In genomic region chr12:80462292-80462896, GRCm38 (mm10) we compare ENCODE assay signal across 9 mouse cellular contexts. TPM values are rescaled to one million over a fixed set of nuclear protein-coding genes. Genes with fewer than 3 reads are reported as not detected.
DNase-seq lines count a peak whose midpoint lies in the region; ATAC-seq and TF ChIP-seq lines count a peak whose summit lies in the region.
"Not testable (repeated sequence)": the region's sequence is repeated elsewhere in the genome, so short reads cannot be mapped to it uniquely, and the experiment has no call there.
"Had no signal": no experiment of that assay in that cellular context is flagged by ENCODE, and none has a peak within 500 bp of the region (broad histone marks: within the 10 kb centered on the region; RNA-seq: fewer than 3 reads in every experiment).

No protein-coding gene starts in this region.

- H3K4me2 ChIP-seq in heart, embryonic 16.5 days (ENCODE audit: low read depth, low read length) = peak overlapping the region; percentile 91
- peak overlapping the region; percentile 87 for H3K4me2 ChIP-seq in kidney, postnatal 0 days (ENCODE audit: low read length)
- H3K4me2 ChIP-seq in liver, postnatal 0 days (ENCODE audit: low read depth, low read length) = peak overlapping the region; percentile 83

- DNase-seq in ES-E14 (ENCODE audit: low read depth, low spot score); liver, postnatal 0 days: not testable (repeated sequence)
- peak; percentile 38 for DNase-seq in cerebellum, adult 8-10 months
- peak; percentile 37 for DNase-seq in kidney, postnatal 0 days (ENCODE audit: low spot score)
- peak; percentile 26 for DNase-seq in naive thymus-derived CD4-positive, alpha-beta T cell, adult 2 months (ENCODE audit: low read depth)
- DNase-seq in thymus, adult 2 months = peak; percentile 8

- H3K4me3 ChIP-seq in ES-E14 (ENCODE audit: insufficient read depth in 1 of 2, low read depth in 1 of 2, low read length in 2 of 2, poor library complexity in 1 of 2, severe bottlenecking in 1 of 2) = peak overlapping the region; percentile 92 to 96
- H3K4me3 ChIP-seq in erythroblast, embryonic 14.5 days (replicated peaks) = peak overlapping the region; percentile 93
- peak overlapping the region; percentile 96 for H3K4me3 ChIP-seq in heart, embryonic 16.5 days (ENCODE audit: low read length)
- H3K4me3 ChIP-seq in kidney, postnatal 0 days (replicated peaks; ENCODE audit: low read depth, low read length) = peak overlapping the region; percentile 90
- peak overlapping the region; percentile 73 for H3K4me3 ChIP-seq in liver, postnatal 0 days (ENCODE audit: low read depth, low read length)
- H3K4me3 ChIP-seq in thymus, adult 2 months (ENCODE audit: control insufficient read depth, insufficient read depth, low read length) = not testable (repeated sequence)

- peak overlapping the region; percentile 91; the same call in 1 of the 2 replicates for H3K9ac ChIP-seq in ES-E14 (ENCODE audit: insufficient read depth, low read depth, low read length, poor library complexity, severe bottlenecking)
- not testable (repeated sequence) for H3K9ac ChIP-seq in heart, embryonic 16.5 days (ENCODE audit: low read length); kidney, postnatal 0 days (ENCODE audit: low read depth, low read length); liver, postnatal 0 days (replicated peaks)

- not testable (repeated sequence) for H3K4me1 ChIP-seq in ES-E14 (ENCODE audit: control insufficient read depth in 2 of 2, insufficient read depth in 2 of 2, low read length in 2 of 2, poor library complexity in 1 of 2); heart, embryonic 16.5 days (ENCODE audit: control insufficient read depth, insufficient read depth, low read length); kidney, postnatal 0 days (replicated peaks; ENCODE audit: insufficient read depth, low read length); liver, postnatal 0 days (ENCODE audit: insufficient read depth); thymus, adult 2 months (replicated peaks; ENCODE audit: control insufficient read depth, insufficient read depth, low read length)
- peaks cover 19% of the 10 kb centered on the region for H3K4me1 ChIP-seq in erythroblast, embryonic 14.5 days (ENCODE audit: control insufficient read depth)

- H3K27me3 ChIP-seq in erythroblast, embryonic 14.5 days (ENCODE audit: control insufficient read depth); heart, embryonic 16.5 days (ENCODE audit: control insufficient read depth, insufficient read depth, low read length); kidney, postnatal 0 days (ENCODE audit: insufficient read depth, low read length); liver, postnatal 0 days (ENCODE audit: insufficient read depth, low read length); thymus, adult 2 months (ENCODE audit: control insufficient read depth, insufficient read depth, low read length): not testable (repeated sequence)

- not testable (repeated sequence) for H3K36me3 ChIP-seq in ES-E14 (ENCODE audit: control insufficient read depth, insufficient read depth, low read length, poor library complexity, severe bottlenecking); erythroblast, embryonic 14.5 days (ENCODE audit: control insufficient read depth); heart, embryonic 16.5 days (ENCODE audit: control insufficient read depth, insufficient read depth); kidney, postnatal 0 days (ENCODE audit: insufficient read depth, low read length); liver, postnatal 0 days (replicated peaks; ENCODE audit: insufficient read depth, low read length); thymus, adult 2 months (ENCODE audit: control insufficient read depth, insufficient read depth, low read length)

- 9% methylated on average over 10 of the region's 10 CpGs for WGBS in heart, embryonic 16.5 days
- WGBS in kidney, postnatal 0 days = 6% methylated on average over 10 of the region's 10 CpGs
- WGBS in liver, postnatal 0 days (ENCODE audit: insufficient replicate concordance) = 8% methylated on average over 10 of the region's 10 CpGs
- WGBS in thymus, adult 2 months = 5% methylated on average over 10 of the region's 10 CpGs

- TF ChIP-seq POLR2A in thymus, adult 2 months (IDR thresholded peaks at IDR 0.05; ENCODE audit: control insufficient read depth, extremely low read depth, insufficient read depth, low read length, poor library complexity) = not testable (repeated sequence)

- H3K9me3 ChIP-seq in ES-E14 (ENCODE audit: control insufficient read depth, insufficient read depth, low read depth, low read length); erythroblast, embryonic 14.5 days (ENCODE audit: control insufficient read depth, low read length); heart, embryonic 16.5 days (replicated peaks; ENCODE audit: control insufficient read depth, low read length); kidney, postnatal 0 days (replicated peaks; ENCODE audit: low read length); liver, postnatal 0 days (ENCODE audit: low read length): not testable (repeated sequence)

- ATAC-seq in heart, embryonic 16.5 days (replicated peaks; ENCODE audit: extremely low read depth, insufficient read depth, low FRiP score); kidney, postnatal 0 days (replicated peaks; ENCODE audit: low FRiP score, low read depth); liver, postnatal 0 days: not testable (repeated sequence)

- not testable (repeated sequence) for H3K27ac ChIP-seq in ES-E14 (ENCODE audit: insufficient read depth, low read depth, low read length, poor library complexity, severe bottlenecking); thymus, adult 2 months (ENCODE audit: control insufficient read depth, insufficient read depth, low read length)
- peak overlapping the region; percentile 85 for H3K27ac ChIP-seq in heart, embryonic 16.5 days (ENCODE audit: low read length)
- H3K27ac ChIP-seq in kidney, postnatal 0 days = peak overlapping the region; percentile 81; the same call in 1 of the 2 replicates
- H3K27ac ChIP-seq in liver, postnatal 0 days (ENCODE audit: low read depth) = peak overlapping the region; percentile 77; the same call in 1 of the 2 replicates

- in situ Hi-C loops in ES-E14 (cut with MboI; ENCODE audit: low sequenced_read_pairs in 2 of 2, unreplicated experiment in 2 of 2) = not testable (repeated sequence)

- not testable (repeated sequence) for TF ChIP-seq EP300 in liver, postnatal 0 days (IDR thresholded peaks at IDR 0.05; ENCODE audit: low read depth)

- TF ChIP-seq CTCF in kidney, postnatal 0 days (IDR thresholded peaks at IDR 0.05; ENCODE audit: low read depth) = peak; percentile 30; the same call in 1 of the 2 replicates
- TF ChIP-seq CTCF in liver, postnatal 0 days (IDR thresholded peaks at IDR 0.05; ENCODE audit: low read depth) = peak; percentile 24; the same call in 1 of the 2 replicates
- not testable (repeated sequence) for TF ChIP-seq CTCF in thymus, adult 2 months (IDR thresholded peaks at IDR 0.05; ENCODE audit: borderline replicate concordance, control insufficient read depth, extremely low read depth, insufficient read depth, low read length, poor library complexity)

RNA-seq across cellular contexts. Expression of gene Exd2, which starts 0.5 kb away (rescaled TPM):
- total RNA-seq in ES-E14 (2012; rRNA removed) = 34.8 and 45.8 TPM in 2 replicates
- polyA plus RNA-seq in erythroblast, embryonic 14.5 days (2012) = 0.06 and 0.11 TPM in 2 replicates
- polyA plus RNA-seq in heart, embryonic 16.5 days (2015; fragmentation: Nextera tagmentation; extraction: Ambion mirVana) = 17.0 and 17.9 TPM in 2 replicates
- polyA plus RNA-seq in kidney, postnatal 0 days (2015; fragmentation: Nextera tagmentation; extraction: Ambion mirVana) = 17.7 and 17.9 TPM in 2 replicates
- polyA plus RNA-seq in liver, postnatal 0 days (2015; fragmentation: Nextera tagmentation; extraction: Ambion mirVana) = 3.4 and 3.6 TPM in 2 replicates
- 18.7 and 19.6 TPM in 2 replicates for polyA plus RNA-seq in thymus, adult 2 months (2012; rRNA removed)

RNA-seq across cellular contexts. Expression of gene Dcaf5, which starts 26.0 kb away (rescaled TPM):
- total RNA-seq in ES-E14 (2012; rRNA removed) = 5.8 and 9.0 TPM in 2 replicates
- 0.12 and 0.19 TPM in 2 replicates for polyA plus RNA-seq in erythroblast, embryonic 14.5 days (2012)
- polyA plus RNA-seq in heart, embryonic 16.5 days (2015; fragmentation: Nextera tagmentation; extraction: Ambion mirVana) = 9.6 and 12.4 TPM in 2 replicates
- polyA plus RNA-seq in kidney, postnatal 0 days (2015; fragmentation: Nextera tagmentation; extraction: Ambion mirVana) = 11.5 and 11.9 TPM in 2 replicates
- 3.3 and 3.9 TPM in 2 replicates for polyA plus RNA-seq in liver, postnatal 0 days (2015; fragmentation: Nextera tagmentation; extraction: Ambion mirVana)
- 31.9 and 34.8 TPM in 2 replicates for polyA plus RNA-seq in thymus, adult 2 months (2012; rRNA removed)

RNA-seq across cellular contexts. Expression of gene Galnt16, which starts 55.7 kb away (rescaled TPM):
- total RNA-seq in ES-E14 (2012; rRNA removed) = 1.9 and 2.9 TPM in 2 replicates
- polyA plus RNA-seq in erythroblast, embryonic 14.5 days (2012) = 0.01 TPM in 1 of 2 replicates, not detected in the other
- 6.0 and 6.6 TPM in 2 replicates for polyA plus RNA-seq in heart, embryonic 16.5 days (2015; fragmentation: Nextera tagmentation; extraction: Ambion mirVana)
- 3.9 TPM in 2 replicates for polyA plus RNA-seq in kidney, postnatal 0 days (2015; fragmentation: Nextera tagmentation; extraction: Ambion mirVana)
- 0.09 and 0.15 TPM in 2 replicates for polyA plus RNA-seq in liver, postnatal 0 days (2015; fragmentation: Nextera tagmentation; extraction: Ambion mirVana)
- polyA plus RNA-seq in thymus, adult 2 months (2012; rRNA removed) = 0.98 and 1.1 TPM in 2 replicates
- total RNA-seq: granulocyte monocyte progenitor cell, adult 5-6 weeks had no signal
